Mouse (Mus musculus): ENCODE data around the gene Ttc6.

- TF ChIP-seq CTCF (IDR thresholded peaks at IDR 0.05) = no peak
- no peak for TF ChIP-seq POLR2A (IDR thresholded peaks at IDR 0.05; ENCODE audit: insufficient read depth, low read depth, low read length)
- TF ChIP-seq EP300 (IDR thresholded peaks at IDR 0.05; ENCODE audit: insufficient read depth, low read depth, low read length) = no peak
These were observed 13.0 kb upstream of the Ttc6 start for GRCm38 (mm10) chr12:57550881-57551280.

Measured in heart, adult 2 months (tissue).